Mouse (Mus musculus) C2C12 (cell line): Measurements from ENCODE around the gene Corin. TPM values are rescaled to one million over a fixed set of nuclear protein-coding genes. Genes with fewer than 3 reads are reported as not detected.
A peak's percentile ranks its signal among the peaks of the same experiment; 100 is the strongest.

Source experiments
- H3K27me3 ChIP-seq: one replicate; pipeline ENCODE4 v1.6.1; 2011; ENCODE audit not compliant: control insufficient read depth, insufficient read depth, insufficient read length
- H3K36me3 ChIP-seq: one replicate; pipeline ENCODE4 v1.6.1; 2011; ENCODE audit not compliant: control insufficient read depth, insufficient read depth
- H3K4me3 ChIP-seq: one replicate; pipeline ENCODE4 v1.5.1; 2011; ENCODE audit warnings: mild to moderate bottlenecking, control low read depth; ENCODE audit not compliant: poor library complexity, insufficient read depth, severe bottlenecking
- H3K79me2 ChIP-seq: one replicate; pipeline ENCODE4 v1.6.1; 2011; ENCODE audit not compliant: control insufficient read depth, insufficient read depth
- H3K79me3 ChIP-seq: one replicate; pipeline ENCODE4 v1.6.1; 2011; ENCODE audit warnings: low read depth, control low read depth
- H3ac ChIP-seq: one replicate; pipeline ENCODE3; 2011; ENCODE audit warnings: low read depth; ENCODE audit not compliant: control insufficient read depth, insufficient read length
- CEBPB ChIP-seq: IDR thresholded peaks from one replicate; pipeline ENCODE4 v1.6.1; 2011; ENCODE audit warnings: low read depth, mild to moderate bottlenecking, control low read depth, moderate library complexity
- CTCF ChIP-seq: IDR thresholded peaks from one replicate; pipeline ENCODE4 v1.5.1; 2011; ENCODE audit not compliant: control insufficient read depth, insufficient read depth, insufficient read length
- FOSL1 ChIP-seq: IDR thresholded peaks from one replicate; pipeline ENCODE4 v1.8.0; 2011; ENCODE audit warnings: mild to moderate bottlenecking, low read length; ENCODE audit not compliant: poor library complexity, insufficient read depth, severe bottlenecking
- MAX ChIP-seq: IDR thresholded peaks from one replicate; pipeline ENCODE4 v1.6.1; 2011; ENCODE audit warnings: mild to moderate bottlenecking, control low read depth
- MYOD1 ChIP-seq: IDR thresholded peaks from one replicate; pipeline ENCODE4 v1.6.1; 2011; ENCODE audit warnings: low read depth; ENCODE audit not compliant: control insufficient read depth, insufficient read length
- MYOG ChIP-seq: IDR thresholded peaks from one replicate; pipeline ENCODE4 v1.6.1; 2011; ENCODE audit not compliant: control insufficient read depth, insufficient read length; ENCODE audit errors: extremely low read depth
- USF1 ChIP-seq: IDR thresholded peaks from one replicate; pipeline ENCODE4 v1.6.1; 2011; ENCODE audit warnings: low read depth, mild to moderate bottlenecking, control low read depth, moderate library complexity
- polyA plus RNA-seq: library from polyadenylated mRNA; unstranded; fragments of >200 nt; fragmentation: generic; extraction: Trizol; gene quantifications from one replicate; pipeline ENCODE4 v1.2.1, GENCODE M21; 2012; ENCODE audit warnings: missing spikeins

The Corin gene
- polyA plus RNA-seq, 1 experiment = 0.02 TPM

- Histone ChIP-seq H3ac (no peak overlapping the region), H3K79me3 (no peaks in the 10 kb centered on the region), H3K4me3 (no peak overlapping the region), H3K27me3 (no peaks in the 10 kb centered on the region), H3K36me3 (peaks cover 21% of the 10 kb centered on the region), H3K79me2 (no peaks in the 10 kb centered on the region)
- TF ChIP-seq FOSL1 (peak; percentile 33), MYOG (no peak), MAX (no peak), CTCF (no peak), CEBPB (peak; percentile 89), USF1 (peak; percentile 56), MYOD1 (no peak)
Observed at GRCm38 (mm10) chr5:72250180-72250579, 254.1 kb downstream of the Corin start.

Other genes with a start within 250 kb of the Corin start
- gene Nfxl1, start 55.2 kb upstream of the Corin start, polyA plus RNA-seq = 7.0 TPM
- not detected for gene Zar1, start 76.8 kb upstream of the Corin start, polyA plus RNA-seq
- not detected for gene Gm5868, start 83.1 kb upstream of the Corin start, polyA plus RNA-seq
- gene Cnga1, start 139.8 kb upstream of the Corin start, polyA plus RNA-seq = not detected
- 0.50 TPM for gene Nipal1, start 143.3 kb upstream of the Corin start, polyA plus RNA-seq
- gene Txk, start 248.3 kb upstream of the Corin start, polyA plus RNA-seq = 0.04 TPM